Mouse (Mus musculus) testis, adult 2 months (tissue): ENCODE data around the gene Bmpr1b.

Experiments
- CTCF ChIP-seq: fragments of 200-500 bp; IDR thresholded peaks from 2 replicates; pipeline ENCODE4 v1.5.1; 2012; ENCODE audit warnings: low read depth, mild to moderate bottlenecking, inconsistent platforms, low read length, moderate library complexity; ENCODE audit not compliant: control insufficient read depth, insufficient read depth, insufficient replicate concordance
- POLR2A ChIP-seq: fragments of 200-500 bp; IDR thresholded peaks from 2 replicates; pipeline ENCODE4 v1.6.1; 2012; ENCODE audit warnings: low read depth, mild to moderate bottlenecking, inconsistent platforms, low read length, moderate library complexity; ENCODE audit not compliant: control insufficient read depth

GRCm38 (mm10) chr3:142106227-142106626 is 63.0 kb downstream of the Bmpr1b start:
- no peak for TF ChIP-seq POLR2A
- TF ChIP-seq CTCF = no peak
